Mouse (Mus musculus) T-helper 2 cell (primary cell): ENCODE results near the gene Wfikkn2.
"Not testable (repeated sequence)": the region's sequence is repeated elsewhere in the genome, so short reads cannot be mapped to it uniquely, and the experiment has no call there.

Experiments
- in situ Hi-C: fragments of 300-600 bp; cut with MboI, MseI; formaldehyde crosslinking; loops from one replicate; pipeline ENCODE4 v1.15.1; 2025; ENCODE audit warnings: high pct_unique_total_duplicates

Gene Wfikkn2

DNA sequence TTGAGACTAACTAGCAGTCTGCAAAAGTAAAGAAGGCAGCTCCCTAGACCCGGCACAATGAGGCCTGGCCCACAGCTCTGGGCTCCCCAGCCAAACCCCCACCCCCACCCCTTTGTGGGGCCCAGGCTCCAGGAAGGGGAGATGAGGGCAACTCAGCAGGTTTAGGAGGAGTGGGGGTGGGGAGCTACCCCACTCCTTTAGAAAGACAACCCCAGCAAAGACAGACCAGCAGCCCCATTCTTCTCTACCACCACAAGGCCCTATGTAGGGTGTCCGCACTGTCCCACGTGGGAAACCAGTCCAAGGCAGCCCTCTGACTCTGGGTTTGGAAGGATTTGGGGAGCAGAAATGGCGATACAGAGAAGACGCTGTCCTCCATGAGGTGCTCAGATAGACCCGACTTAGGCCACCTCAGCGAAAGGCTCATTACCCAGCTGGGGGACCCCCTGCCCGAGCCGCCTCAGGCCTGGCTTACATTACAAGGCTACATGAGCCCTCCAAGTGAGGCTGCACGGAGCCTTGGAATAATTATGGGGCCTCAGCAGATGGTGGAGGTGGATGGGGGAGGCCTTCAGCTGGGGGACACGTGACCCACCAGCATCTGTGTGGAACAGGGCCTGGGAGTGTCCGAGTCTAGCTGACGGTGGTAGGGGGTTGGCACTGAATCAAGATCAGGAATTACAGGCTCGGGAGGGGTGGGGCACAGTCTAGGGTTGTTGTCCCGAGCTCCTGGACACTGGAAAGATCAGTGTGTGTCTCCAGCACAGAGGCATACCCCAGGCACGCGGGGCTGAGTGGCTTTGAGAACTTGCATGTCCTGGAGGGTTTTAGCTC is at the start of gene Wfikkn2:
Gene Wfikkn2 (minus strand): TSS at position 51 of the 834 bp plus-strand sequence.
- in situ Hi-C loops: loop anchor here (10.0 kb wide), 1 partner anchor 249 kb away; the partner anchor contains the start of gene Epn3

GRCm38 (mm10) chr11:94294996-94295845 is 49.4 kb upstream of the Wfikkn2 start:
- in situ Hi-C loops: no loop called here

- in situ Hi-C loops: no loop called here
These were observed 44.4 kb upstream of the Wfikkn2 start for GRCm38 (mm10) chr11:94290062-94290740.

DNA sequence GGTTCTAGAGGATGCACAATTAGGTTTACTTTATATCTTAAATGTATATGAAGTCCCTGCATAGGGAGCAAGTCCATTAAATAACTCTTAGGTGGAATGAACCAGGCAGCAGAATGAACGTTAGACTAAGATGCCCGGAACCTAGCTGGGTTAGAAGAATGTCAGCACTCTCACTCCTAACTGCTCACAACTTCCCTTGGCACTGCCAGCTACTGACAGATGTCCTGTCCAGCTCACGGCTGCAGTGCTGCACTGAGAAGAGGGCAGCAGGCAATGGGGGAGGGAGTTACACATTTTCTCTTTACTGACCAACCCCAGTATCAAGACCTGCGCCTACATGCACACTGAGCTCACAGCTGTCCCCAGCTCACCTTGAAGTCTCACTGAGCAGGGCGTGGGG is 41.3 kb upstream of the Wfikkn2 start:
- in situ Hi-C loops: no loop called here

GRCm38 (mm10) chr11:94285886-94286574 is 40.2 kb upstream of the Wfikkn2 start:
- in situ Hi-C loops: no loop called here

DNA sequence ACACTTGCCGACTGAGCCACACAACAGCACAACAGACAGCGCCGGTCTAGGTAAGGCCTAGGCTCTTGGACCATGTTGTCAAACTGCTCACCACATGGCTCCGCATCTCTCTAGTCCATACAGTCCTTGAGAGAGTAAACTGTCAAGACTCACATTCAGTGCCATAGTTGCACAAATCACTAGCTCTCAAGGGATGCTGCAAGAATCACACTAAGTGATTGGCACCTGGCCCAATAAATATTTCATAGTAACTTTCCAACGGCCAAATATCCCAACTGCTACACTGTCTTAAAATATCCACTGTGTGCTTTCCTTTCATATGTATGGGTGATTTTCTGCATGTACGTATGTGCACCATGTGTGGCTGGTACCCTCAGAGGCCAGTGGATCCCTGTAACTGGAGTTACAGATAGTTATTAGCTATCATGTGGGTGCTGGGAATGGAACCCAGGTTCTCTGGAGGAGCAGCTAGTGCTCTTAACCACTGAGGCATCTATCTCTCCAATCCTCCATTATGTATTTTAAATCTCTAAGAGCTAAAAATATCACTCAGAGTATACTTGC is 37.8 kb upstream of the Wfikkn2 start:
- in situ Hi-C loops: no loop called here

GRCm38 (mm10) chr11:94282291-94282690 is 36.5 kb upstream of the Wfikkn2 start:
- in situ Hi-C loops: no loop called here

- in situ Hi-C loops: no loop called here
These were observed 35.7 kb upstream of the Wfikkn2 start, which contains the start of gene Gm21885 for GRCm38 (mm10) chr11:94281199-94282181. Gene Gm21885, plus strand, starts transcription at chr11:94281873.

- in situ Hi-C loops: no loop called here
These were observed 31.1 kb upstream of the Wfikkn2 start for GRCm38 (mm10) chr11:94276869-94277337.

GRCm38 (mm10) chr11:94275686-94276085 is 29.9 kb upstream of the Wfikkn2 start:
- in situ Hi-C loops: no loop called here

GRCm38 (mm10) chr11:94275226-94275625 is 29.4 kb upstream of the Wfikkn2 start:
- in situ Hi-C loops: no loop called here

DNA sequence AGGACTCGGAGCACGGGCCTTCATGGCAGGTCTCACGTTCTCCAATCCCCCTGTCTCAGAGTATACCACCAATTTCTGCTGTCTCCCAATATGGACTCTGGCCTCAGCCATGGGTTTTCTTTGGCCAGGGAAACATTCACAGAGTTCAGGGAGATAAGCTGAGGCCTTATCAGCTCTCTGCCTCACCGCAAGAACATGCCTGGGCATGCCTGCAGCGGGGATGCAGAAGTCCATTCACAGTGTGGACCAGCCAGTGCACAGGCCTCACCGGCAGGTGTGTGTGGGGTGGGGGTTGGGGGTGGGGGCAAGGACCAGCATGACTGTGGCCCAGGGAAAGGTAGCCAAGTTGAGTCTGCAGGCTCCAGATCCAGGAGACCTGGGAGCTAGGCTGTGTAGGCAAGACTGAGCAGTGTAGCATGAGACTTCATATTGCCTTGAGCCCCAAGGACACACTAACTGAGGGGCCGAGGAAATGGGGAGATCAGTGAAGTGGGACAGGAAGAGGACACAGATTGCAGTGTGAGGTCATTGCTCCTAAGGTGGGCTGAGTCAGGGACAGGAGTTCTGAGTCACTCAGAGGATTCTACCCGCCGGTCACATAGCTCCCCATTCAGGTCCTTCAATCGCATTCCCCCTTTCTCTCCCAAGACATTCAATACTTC is 28.5 kb upstream of the Wfikkn2 start:
- in situ Hi-C loops: loop anchor here (5.0 kb wide), 1 partner anchor 37 kb away; no protein-coding TSS in a partner anchor

DNA sequence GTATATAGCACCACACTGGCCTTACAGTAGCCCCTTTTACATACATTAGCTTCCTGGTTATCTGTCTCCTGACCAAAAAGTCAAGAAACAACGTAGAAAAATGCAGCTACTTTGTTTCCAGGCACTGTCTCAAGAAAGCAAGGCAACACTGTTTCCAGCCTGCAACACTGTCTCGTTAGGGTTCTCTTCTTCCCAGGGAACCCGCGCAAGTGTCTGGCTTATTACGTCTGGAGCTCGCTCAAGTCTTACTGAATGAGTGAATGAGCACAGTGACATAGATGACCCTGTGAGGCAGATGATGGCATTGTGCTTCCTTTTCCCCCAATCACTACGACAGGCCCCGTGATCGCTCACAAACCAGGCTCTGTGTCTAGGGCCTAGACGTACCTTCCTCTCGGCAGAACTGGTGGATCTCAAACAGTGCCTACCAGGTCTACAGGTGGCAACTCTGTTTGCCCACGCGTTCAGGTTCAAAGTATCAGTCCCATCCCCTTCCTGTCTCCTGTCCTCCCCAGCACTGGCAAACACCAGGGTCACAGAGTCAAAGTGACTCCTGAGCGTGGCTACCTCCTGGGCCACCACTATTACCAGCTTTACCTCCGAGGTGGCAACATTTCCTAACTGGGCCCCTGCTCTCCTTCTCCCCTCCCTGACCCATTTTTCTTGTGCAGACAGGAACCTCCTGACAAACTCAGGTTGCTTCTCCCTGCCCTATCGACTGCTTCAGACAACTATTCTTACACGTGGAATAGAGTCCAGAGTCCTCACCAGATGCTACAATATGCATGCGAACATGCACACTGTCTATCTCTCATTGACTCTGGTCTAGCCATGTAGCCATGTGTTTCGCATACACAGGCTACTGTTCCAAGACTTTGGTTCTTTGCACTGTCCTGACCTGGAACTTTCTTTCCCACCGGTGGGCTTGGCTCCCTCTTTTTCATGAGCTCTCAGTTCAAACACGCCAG is 27.4 kb upstream of the Wfikkn2 start:
- in situ Hi-C loops: loop anchor here (5.0 kb wide), 1 partner anchor 36 kb away; no protein-coding TSS in a partner anchor

DNA sequence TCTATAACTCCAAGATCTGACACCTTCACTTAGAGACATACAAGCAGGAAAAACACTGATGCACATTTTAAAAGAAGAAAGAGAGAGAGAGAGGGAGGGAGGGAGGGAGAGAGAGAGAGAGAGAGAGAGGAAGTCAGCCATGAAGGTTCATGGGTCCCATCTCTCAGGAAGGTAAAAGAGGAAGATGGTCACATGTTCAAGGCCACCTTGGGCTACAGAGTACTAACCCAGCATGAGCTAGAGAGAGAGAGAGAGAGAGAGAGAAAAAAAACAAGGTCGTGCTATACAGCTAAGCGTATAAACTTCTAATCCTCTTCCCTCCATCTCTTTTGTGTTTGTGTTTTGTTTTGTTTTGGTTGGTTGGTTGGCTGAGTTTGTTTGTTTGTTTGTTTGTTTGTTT is 25.2 kb upstream of the Wfikkn2 start:
- in situ Hi-C loops: loop anchor here (5.0 kb wide), 1 partner anchor 34 kb away; no protein-coding TSS in a partner anchor

DNA sequence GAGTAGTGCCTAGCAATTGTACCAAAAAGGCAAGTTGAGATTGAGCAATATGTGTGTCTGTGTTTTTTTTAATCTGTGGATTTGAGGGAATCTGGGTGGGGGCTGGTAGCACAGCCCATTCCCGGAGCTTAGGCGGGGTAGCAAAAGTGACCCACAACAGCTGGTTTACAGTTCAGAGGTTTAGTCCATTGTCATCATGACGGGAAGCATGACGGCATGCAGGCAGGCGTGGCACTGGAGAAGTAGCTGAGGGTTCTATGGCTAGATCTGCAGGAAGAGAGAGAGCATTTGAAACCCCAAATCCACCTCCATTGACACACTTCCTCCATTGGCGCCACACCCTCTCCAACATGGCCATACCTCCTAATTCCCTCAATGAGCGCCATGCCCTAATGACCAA is 24.1 kb upstream of the Wfikkn2 start:
- in situ Hi-C loops: loop anchor here (5.0 kb wide), 1 partner anchor 33 kb away; no protein-coding TSS in a partner anchor

- in situ Hi-C loops: no loop called here
These were observed 23.0 kb upstream of the Wfikkn2 start for GRCm38 (mm10) chr11:94268761-94269160.

GRCm38 (mm10) chr11:94266155-94266554 is 20.4 kb upstream of the Wfikkn2 start:
- in situ Hi-C loops: not testable (repeated sequence)
